Mouse (Mus musculus): ENCODE data around the gene Trim32. TPM values are rescaled to one million over a fixed set of nuclear protein-coding genes. Genes with fewer than 3 reads are reported as not detected.
A peak's percentile ranks its signal among the peaks of the same experiment; 100 is the strongest.

Gene Trim32
- polyA plus RNA-seq (2012; fragmentation: generic; extraction: Trizol): 24.1 TPM
- long read RNA-seq, experiment 1, transcript Trim32-201 (2 exons, 3,194 nt): major isoform, 9 of 16 reads
- long read RNA-seq, experiment 1, partial matches to known transcripts: 4 of 16 reads
- long read RNA-seq, experiment 1, other reads (novel, unspliced or antisense): 0 of 16 reads
- long read RNA-seq, experiment 2, transcript Trim32-202 (2 exons, 3,191 nt): minor isoform, 78 of 230 reads
- long read RNA-seq, experiment 2, transcript Trim32-201 (2 exons, 3,194 nt): major isoform, 142 of 230 reads
- long read RNA-seq, experiment 2, partial matches to known transcripts: 9 of 230 reads
- long read RNA-seq, experiment 2, other reads (novel, unspliced or antisense): 1 of 230 reads

- H3K4me3 ChIP-seq (ENCODE audit: insufficient read depth, poor library complexity, severe bottlenecking): peak within 1 kb of the TSS; percentile 87
- H3K36me3 ChIP-seq (ENCODE audit: control insufficient read depth, insufficient read depth): no peaks in the 10 kb centered on the region
- TF ChIP-seq MYOG (IDR thresholded peaks at IDR 0.05; ENCODE audit: control insufficient read depth, extremely low read depth, insufficient read length) (no peak), USF1 (IDR thresholded peaks at IDR 0.05; ENCODE audit: low read depth) (no peak), FOSL1 (IDR thresholded peaks at IDR 0.05; ENCODE audit: insufficient read depth, low read length, poor library complexity, severe bottlenecking) (no peak), CTCF (IDR thresholded peaks at IDR 0.05; ENCODE audit: control insufficient read depth, insufficient read depth, insufficient read length) (no peak), MAX (IDR thresholded peaks at IDR 0.05) (no peak), CEBPB (IDR thresholded peaks at IDR 0.05; ENCODE audit: low read depth) (no peak), MYOD1 (IDR thresholded peaks at IDR 0.05; ENCODE audit: control insufficient read depth, insufficient read length, low read depth) (no peak)
- H3ac ChIP-seq (ENCODE audit: control insufficient read depth, insufficient read length, low read depth): peak within 1 kb of the TSS; percentile 67
- H3K27me3 ChIP-seq (ENCODE audit: control insufficient read depth, insufficient read depth, insufficient read length): no peaks in the 10 kb centered on the region
- H3K79me2 ChIP-seq (ENCODE audit: control insufficient read depth, insufficient read depth): peaks cover 48% of the 10 kb centered on the region
- peaks cover 44% of the 10 kb centered on the region for H3K79me3 ChIP-seq (ENCODE audit: low read depth)
Observed at GRCm38 (mm10) chr4:65604504-65605150, at the start of gene Trim32. Gene Trim32, plus strand, starts transcription at chr4:65604986.

- Histone ChIP-seq H3K79me2 (ENCODE audit: control insufficient read depth, insufficient read depth) (no peaks in the 10 kb centered on the region), H3K4me3 (ENCODE audit: insufficient read depth, poor library complexity, severe bottlenecking) (no peak overlapping the region)
- TF ChIP-seq CTCF (IDR thresholded peaks at IDR 0.05; ENCODE audit: control insufficient read depth, insufficient read depth, insufficient read length): no peak
- TF ChIP-seq MAX (IDR thresholded peaks at IDR 0.05): no peak
Observed at GRCm38 (mm10) chr4:65565493-65565892, 39.3 kb upstream of the Trim32 start.

DNA sequence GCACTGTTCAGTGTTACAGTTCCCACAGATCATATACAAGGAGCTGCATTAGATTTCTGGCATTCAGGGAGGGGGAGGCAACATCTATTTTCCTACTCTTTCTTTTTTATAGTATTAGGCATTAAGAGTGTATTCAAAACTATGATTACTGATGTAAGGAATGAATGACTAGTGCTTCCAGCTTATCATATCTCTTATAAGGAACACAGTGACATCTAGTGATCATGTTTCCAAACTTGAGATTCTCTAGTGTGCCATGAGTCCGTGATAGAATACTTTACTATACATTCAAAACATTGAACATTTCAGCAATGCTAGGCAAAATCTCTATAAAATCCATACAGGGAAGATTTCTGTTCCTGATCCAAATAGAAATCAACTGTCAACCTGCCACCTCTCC is 24.5 kb upstream of the Trim32 start:
- Histone ChIP-seq H3K27me3 (ENCODE audit: control insufficient read depth, insufficient read depth, insufficient read length) (no peaks in the 10 kb centered on the region), H3K79me3 (ENCODE audit: low read depth) (no peaks in the 10 kb centered on the region), H3ac (ENCODE audit: control insufficient read depth, insufficient read length, low read depth) (no peak overlapping the region), H3K4me3 (ENCODE audit: insufficient read depth, poor library complexity, severe bottlenecking) (no peak overlapping the region), H3K36me3 (ENCODE audit: control insufficient read depth, insufficient read depth) (no peaks in the 10 kb centered on the region), H3K79me2 (ENCODE audit: control insufficient read depth, insufficient read depth) (no peaks in the 10 kb centered on the region)
- TF ChIP-seq USF1 (IDR thresholded peaks at IDR 0.05; ENCODE audit: low read depth) (no peak), CEBPB (IDR thresholded peaks at IDR 0.05; ENCODE audit: low read depth) (no peak), MYOG (IDR thresholded peaks at IDR 0.05; ENCODE audit: control insufficient read depth, extremely low read depth, insufficient read length) (no peak), MYOD1 (IDR thresholded peaks at IDR 0.05; ENCODE audit: control insufficient read depth, insufficient read length, low read depth) (no peak), MAX (IDR thresholded peaks at IDR 0.05) (no peak), FOSL1 (IDR thresholded peaks at IDR 0.05; ENCODE audit: insufficient read depth, low read length, poor library complexity, severe bottlenecking) (no peak), CTCF (IDR thresholded peaks at IDR 0.05; ENCODE audit: control insufficient read depth, insufficient read depth, insufficient read length) (no peak)

More at GRCm38 (mm10) chr4:65565493-65565892, 39.3 kb upstream of the Trim32 start:
- Histone ChIP-seq H3K36me3 (ENCODE audit: control insufficient read depth, insufficient read depth) (no peaks in the 10 kb centered on the region), H3ac (ENCODE audit: control insufficient read depth, insufficient read length, low read depth) (no peak overlapping the region), H3K79me3 (ENCODE audit: low read depth) (no peaks in the 10 kb centered on the region), H3K27me3 (ENCODE audit: control insufficient read depth, insufficient read depth, insufficient read length) (no peaks in the 10 kb centered on the region)

GRCm38 (mm10) chr4:65586947-65587346 is 17.8 kb upstream of the Trim32 start:
- Histone ChIP-seq H3K79me3 (ENCODE audit: low read depth) (no peaks in the 10 kb centered on the region), H3K36me3 (ENCODE audit: control insufficient read depth, insufficient read depth) (no peaks in the 10 kb centered on the region), H3K79me2 (ENCODE audit: control insufficient read depth, insufficient read depth) (no peaks in the 10 kb centered on the region), H3K4me3 (ENCODE audit: insufficient read depth, poor library complexity, severe bottlenecking) (no peak overlapping the region), H3ac (ENCODE audit: control insufficient read depth, insufficient read length, low read depth) (no peak overlapping the region), H3K27me3 (ENCODE audit: control insufficient read depth, insufficient read depth, insufficient read length) (no peaks in the 10 kb centered on the region)
- TF ChIP-seq FOSL1 (IDR thresholded peaks at IDR 0.05; ENCODE audit: insufficient read depth, low read length, poor library complexity, severe bottlenecking) (no peak), MYOG (IDR thresholded peaks at IDR 0.05; ENCODE audit: control insufficient read depth, extremely low read depth, insufficient read length) (no peak)

GRCm38 (mm10) chr4:65589780-65590179 is 15.0 kb upstream of the Trim32 start:
- TF ChIP-seq FOSL1 (IDR thresholded peaks at IDR 0.05; ENCODE audit: insufficient read depth, low read length, poor library complexity, severe bottlenecking) (no peak), CTCF (IDR thresholded peaks at IDR 0.05; ENCODE audit: control insufficient read depth, insufficient read depth, insufficient read length) (peak; percentile 16), CEBPB (IDR thresholded peaks at IDR 0.05; ENCODE audit: low read depth) (no peak), MAX (IDR thresholded peaks at IDR 0.05) (no peak), MYOG (IDR thresholded peaks at IDR 0.05; ENCODE audit: control insufficient read depth, extremely low read depth, insufficient read length) (no peak), USF1 (IDR thresholded peaks at IDR 0.05; ENCODE audit: low read depth) (no peak)
- Histone ChIP-seq H3K27me3 (ENCODE audit: control insufficient read depth, insufficient read depth, insufficient read length) (no peaks in the 10 kb centered on the region), H3ac (ENCODE audit: control insufficient read depth, insufficient read length, low read depth) (no peak overlapping the region)

More at GRCm38 (mm10) chr4:65589780-65590179, 15.0 kb upstream of the Trim32 start:
- no peak overlapping the region for H3K4me3 ChIP-seq (ENCODE audit: insufficient read depth, poor library complexity, severe bottlenecking)
- H3K36me3 ChIP-seq (ENCODE audit: control insufficient read depth, insufficient read depth): no peaks in the 10 kb centered on the region
- no peaks in the 10 kb centered on the region for H3K79me3 ChIP-seq (ENCODE audit: low read depth)
- H3K79me2 ChIP-seq (ENCODE audit: control insufficient read depth, insufficient read depth): no peaks in the 10 kb centered on the region

Data from C2C12 (cell line).